Comparison of ENCODE assay signal across 9 mouse cellular contexts in the genomic region with DNA sequence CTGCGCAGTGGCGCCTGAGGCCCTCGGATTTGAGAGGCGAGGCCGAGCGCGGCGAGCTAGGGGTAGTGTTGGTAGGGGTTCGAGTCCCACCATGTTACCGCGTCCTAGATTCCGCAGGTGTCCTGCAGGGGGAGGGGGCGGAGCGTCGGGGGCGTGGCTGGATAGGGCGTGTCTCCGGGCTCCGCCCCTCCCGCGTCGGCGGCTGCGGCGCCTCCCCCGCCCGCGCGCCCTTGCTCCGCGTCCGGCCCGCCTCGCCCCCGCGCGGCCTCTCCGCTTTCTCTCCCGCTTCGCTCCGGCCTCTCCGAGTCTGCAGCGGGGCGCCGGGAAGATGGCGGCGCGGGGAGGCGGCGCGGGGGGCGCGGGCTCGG. TPM values are rescaled to one million over a fixed set of nuclear protein-coding genes. Genes with fewer than 3 reads are reported as not detected.
DNase-seq lines count a peak whose midpoint lies in the region; ATAC-seq and TF ChIP-seq lines count a peak whose summit lies in the region.
"Had no signal": no experiment of that assay in that cellular context is flagged by ENCODE, and none has a peak within 500 bp of the region (broad histone marks: within the 10 kb centered on the region; RNA-seq: fewer than 3 reads in every experiment).

Gene Raver2, plus strand, starts transcription at position 198 of the 368 bp plus-strand sequence.

- no peak for TF ChIP-seq EP300 in liver, embryonic 14.5 days (IDR thresholded peaks at IDR 0.05; ENCODE audit: low read depth)

- 2% methylated on average over 31 of the region's 54 CpGs for WGBS in embryonic facial prominence, embryonic 15.5 days
- WGBS in heart, embryonic 16.5 days = 2% methylated on average over 47 of the region's 54 CpGs
- WGBS in liver, embryonic 14.5 days (ENCODE audit: insufficient replicate concordance) = 2% methylated on average over 50 of the region's 54 CpGs
- WGBS in neural tube, embryonic 11.5 days = under 1% methylated on average over 38 of the region's 54 CpGs

- H3K4me1 ChIP-seq in embryonic facial prominence, embryonic 15.5 days = peaks cover 15% of the 10 kb centered on the region; the same call in 1 of the 2 replicates
- 0 out of 2 replicates have a peak, but pooled peaks cover 5% of the 10 kb centered on the region for H3K4me1 ChIP-seq in heart, embryonic 16.5 days (ENCODE audit: control insufficient read depth, insufficient read depth, low read length)
- H3K4me1 ChIP-seq in liver, embryonic 14.5 days (replicated peaks; ENCODE audit: control insufficient read depth in 2 of 2, insufficient read depth in 2 of 2, low read length in 1 of 2) = no peaks in the 10 kb centered on the region
- H3K4me1 ChIP-seq in neural tube, embryonic 11.5 days (ENCODE audit: control insufficient read depth, insufficient read depth, low read length) = no peaks in the 10 kb centered on the region

- DNase-seq in left cerebral cortex, adult 18-20 months (ENCODE audit: low spot score in 2 of 2) = peak; percentile 34 to 52
- DNase-seq in left cerebral cortex, adult 11 months (ENCODE audit: low spot score) = no peak
- peak; percentile 81 for DNase-seq in kidney, postnatal 10 days
- no peak for DNase-seq in liver, embryonic 14.5 days (ENCODE audit: low read depth in 3 of 3, low spot score in 3 of 3)
- DNase-seq in neural tube, embryonic 11.5 days (ENCODE audit: low spot score) = peak; percentile 81
- DNase-seq in thymus, adult 18-20 months = peak; percentile 25 to 38

- H3K9me3 ChIP-seq in embryonic facial prominence, embryonic 15.5 days (replicated peaks) = no peaks in the 10 kb centered on the region
- H3K9me3 ChIP-seq in heart, embryonic 16.5 days (replicated peaks; ENCODE audit: control insufficient read depth, low read length) = no peaks in the 10 kb centered on the region
- H3K9me3 ChIP-seq in liver, embryonic 14.5 days (ENCODE audit: control insufficient read depth, low read length) = no peaks in the 10 kb centered on the region
- no peaks in the 10 kb centered on the region for H3K9me3 ChIP-seq in neural tube, embryonic 11.5 days (ENCODE audit: control insufficient read depth, low read length)

- H3K27me3 ChIP-seq in embryonic facial prominence, embryonic 15.5 days = no peaks in the 10 kb centered on the region
- peaks cover 7% of the 10 kb centered on the region; the same call in 1 of the 2 replicates for H3K27me3 ChIP-seq in heart, embryonic 16.5 days (ENCODE audit: control insufficient read depth, insufficient read depth, low read length)
- peaks cover 29% of the 10 kb centered on the region for H3K27me3 ChIP-seq in liver, embryonic 14.5 days (ENCODE audit: control insufficient read depth, insufficient read depth, low read length)
- H3K27me3 ChIP-seq in neural tube, embryonic 11.5 days (ENCODE audit: control insufficient read depth, insufficient read depth, low read length) = no peaks in the 10 kb centered on the region

- no peak for TF ChIP-seq CTCF in liver, embryonic 14.5 days (IDR thresholded peaks at IDR 0.05; ENCODE audit: low read depth)

- ATAC-seq in embryonic facial prominence, embryonic 15.5 days (ENCODE audit: insufficient number of reproducible peaks, low FRiP score, low TSS enrichment, low read depth) = peak; percentile 83
- ATAC-seq in heart, embryonic 16.5 days (replicated peaks; ENCODE audit: extremely low read depth, insufficient read depth, low FRiP score) = peak; percentile 88
- no peak for ATAC-seq in liver, embryonic 14.5 days (ENCODE audit: insufficient read depth)
- peak; percentile 85 for ATAC-seq in neural tube, embryonic 11.5 days (ENCODE audit: insufficient read depth, low FRiP score, low TSS enrichment)

- peak within 1 kb of the TSS; percentile 76 for H3K27ac ChIP-seq in embryonic facial prominence, embryonic 15.5 days (replicated peaks)
- no peak within 1 kb of the TSS for H3K27ac ChIP-seq in heart, embryonic 16.5 days (ENCODE audit: low read length)
- H3K27ac ChIP-seq in liver, embryonic 14.5 days = no peak within 1 kb of the TSS
- H3K27ac ChIP-seq in neural tube, embryonic 11.5 days (ENCODE audit: low read depth, low read length) = no peak within 1 kb of the TSS

- peak within 1 kb of the TSS; percentile 82 for H3K4me3 ChIP-seq in embryonic facial prominence, embryonic 15.5 days (replicated peaks)
- peak within 1 kb of the TSS; percentile 72 for H3K4me3 ChIP-seq in heart, embryonic 16.5 days (ENCODE audit: low read length)
- H3K4me3 ChIP-seq in liver, embryonic 14.5 days (ENCODE audit: insufficient read depth in 1 of 2, low read depth in 2 of 2, low read length in 2 of 2) = peak within 1 kb of the TSS; percentile 44 to 60
- H3K4me3 ChIP-seq in neural tube, embryonic 11.5 days (ENCODE audit: low read depth, low read length) = peak within 1 kb of the TSS; percentile 82
- H3K4me3 ChIP-seq: myocyte had no signal

- peak within 1 kb of the TSS; percentile 94 for H3K4me2 ChIP-seq in embryonic facial prominence, embryonic 15.5 days (replicated peaks)
- peak within 1 kb of the TSS; percentile 95 for H3K4me2 ChIP-seq in heart, embryonic 16.5 days (ENCODE audit: low read depth, low read length)
- peak within 1 kb of the TSS; percentile 70 for H3K4me2 ChIP-seq in liver, embryonic 14.5 days (ENCODE audit: low read depth)
- peak within 1 kb of the TSS; percentile 96 for H3K4me2 ChIP-seq in neural tube, embryonic 11.5 days (ENCODE audit: low read depth)

- no peaks in the 10 kb centered on the region for H3K36me3 ChIP-seq in embryonic facial prominence, embryonic 15.5 days
- H3K36me3 ChIP-seq in heart, embryonic 16.5 days (ENCODE audit: control insufficient read depth, insufficient read depth) = no peaks in the 10 kb centered on the region
- no peaks in the 10 kb centered on the region for H3K36me3 ChIP-seq in liver, embryonic 14.5 days (replicated peaks; ENCODE audit: control insufficient read depth, insufficient read depth, low read depth)
- no peaks in the 10 kb centered on the region for H3K36me3 ChIP-seq in neural tube, embryonic 11.5 days (ENCODE audit: control insufficient read depth, insufficient read depth, low read length)

- peak within 1 kb of the TSS; percentile 80 for H3K9ac ChIP-seq in embryonic facial prominence, embryonic 15.5 days
- peak within 1 kb of the TSS; percentile 80 for H3K9ac ChIP-seq in heart, embryonic 16.5 days (ENCODE audit: low read length)
- no peak within 1 kb of the TSS; the same call in 1 of the 2 replicates for H3K9ac ChIP-seq in liver, embryonic 14.5 days (replicated peaks)
- H3K9ac ChIP-seq in neural tube, embryonic 11.5 days (ENCODE audit: low read length) = peak within 1 kb of the TSS; percentile 81

RNA-seq across cellular contexts. Expression of gene Raver2, which starts in this region (rescaled TPM):
- 10 to 100 TPM; 18.3 to 18.6 TPM for total RNA-seq in left cerebral cortex, adult 18-20 months (2021)
- polyA plus RNA-seq in embryonic facial prominence, embryonic 15.5 days (2015; fragmentation: Nextera tagmentation; extraction: Ambion mirVana) = 7.9 and 10.3 TPM in 2 replicates
- polyA plus RNA-seq in heart, embryonic 16.5 days (2015; fragmentation: Nextera tagmentation; extraction: Ambion mirVana) = 4.2 and 4.7 TPM in 2 replicates
- 0.31 and 0.37 TPM in 2 replicates for polyA plus RNA-seq in liver, embryonic 14.5 days (2012; rRNA removed)
- polyA plus RNA-seq in liver, embryonic 14.5 days (2014; fragmentation: Nextera tagmentation; extraction: Ambion mirVana) = 0.25 and 0.48 TPM in 2 replicates
- polyA plus RNA-seq in neural tube, embryonic 11.5 days (2014; fragmentation: Nextera tagmentation; extraction: Ambion mirVana) = 11.0 and 11.3 TPM in 2 replicates

Comparison
In these comparisons a context has a peak if more than half of its experiments do, and no peak if none do; other contexts are left out.
1. DNase-seq: peak in left cerebral cortex, adult 18-20 months (2 of 2), kidney, postnatal 10 days (single experiment), neural tube, embryonic 11.5 days (single experiment) and thymus, adult 18-20 months (2 of 2); none in left cerebral cortex, adult 11 months (single experiment) and liver, embryonic 14.5 days (0 of 3).
2. Peak in every context shown above with its lines, with median percentiles within 50 percentile points of each other: H3K4me2 ChIP-seq and H3K4me3 ChIP-seq.